Mouse (Mus musculus): ENCODE data around the gene Fam173b.

- TF ChIP-seq CTCF (IDR thresholded peaks at IDR 0.05; ENCODE audit: low read depth, low read length) (no peak), TAL1 (conservative IDR thresholded peaks at IDR 0.05; ENCODE audit: low read depth, low read length) (no peak), GATA2 (IDR thresholded peaks at IDR 0.05; ENCODE audit: borderline replicate concordance, low read depth, low read length) (no peak), POLR2AphosphoS5 (IDR thresholded peaks at IDR 0.05; ENCODE audit: insufficient replicate concordance, low read depth, low read length) (no peak), GATA1 (IDR thresholded peaks at IDR 0.05; ENCODE audit: borderline replicate concordance, low read length) (no peak)
These were observed 46.8 kb upstream of the Fam173b start for GRCm38 (mm10) chr15:31554855-31555254.

Data from G1E (cell line).